Comparison of ENCODE assay signal across 8 mouse cellular contexts in genomic region chr16:94743853-94744501, GRCm38 (mm10).
DNase-seq lines count a peak whose midpoint lies in the region; ATAC-seq and TF ChIP-seq lines count a peak whose summit lies in the region.

No protein-coding gene starts in this region.

- TF ChIP-seq POLR2A in brain, embryonic 14.5 days (IDR thresholded peaks at IDR 0.05; ENCODE audit: borderline replicate concordance, extremely low read depth, insufficient read depth, insufficient read length, poor library complexity, severe bottlenecking) = no peak

- intact Hi-C loops in left cerebral cortex, postnatal 4 days (cut with DNase I) = no loop called here

- DNase-seq in frontal cortex, adult 2 months (ENCODE audit: extremely low spot score in 1 of 2, low spot score in 1 of 2) = peak; percentile 37 to 71
- no peak for DNase-seq in frontal cortex, postnatal 10 days (ENCODE audit: low spot score in 2 of 2)
- peak; percentile 62 for DNase-seq in brain, embryonic 14.5 days (ENCODE audit: low read depth)
- peak; percentile 38 for DNase-seq in forebrain, embryonic 10.5 days (ENCODE audit: extremely low spot score, low spot score)
- peak; percentile 36 for DNase-seq in left cerebral cortex, postnatal 4 days
- DNase-seq in mesoderm, embryonic 11.5 days (ENCODE audit: low read depth, low spot score) = peak; percentile 67
- peak; percentile 13 for DNase-seq in thymus, postnatal 25 days

- no peak overlapping the region for H3K27ac ChIP-seq in forebrain, embryonic 10.5 days
- H3K27ac ChIP-seq in hindbrain, embryonic 16.5 days (ENCODE audit: low read depth, low read length) = no peak overlapping the region

- H3K4me2 ChIP-seq in hindbrain, embryonic 16.5 days (ENCODE audit: low read length) = peak overlapping the region; percentile 41

- peak; percentile 50; the same call in 1 of the 2 replicates for ATAC-seq in hindbrain, embryonic 16.5 days

- H3K27me3 ChIP-seq in forebrain, embryonic 10.5 days (ENCODE audit: poor library complexity, severe bottlenecking) = no peaks in the 10 kb centered on the region
- H3K27me3 ChIP-seq in hindbrain, embryonic 16.5 days (replicated peaks; ENCODE audit: control insufficient read depth, insufficient read depth, low read length) = no peaks in the 10 kb centered on the region

- WGBS in forebrain, embryonic 10.5 days = 5% methylated on average over 11 of the region's 11 CpGs
- WGBS in hindbrain, embryonic 16.5 days = 4% methylated on average over 11 of the region's 11 CpGs

- TF ChIP-seq CTCF in brain, embryonic 14.5 days (IDR thresholded peaks at IDR 0.05; ENCODE audit: borderline replicate concordance, extremely low read depth, insufficient read depth, insufficient read length) = peak; percentile 65; the same call in 1 of the 2 replicates

- no peaks in the 10 kb centered on the region for H3K36me3 ChIP-seq in forebrain, embryonic 10.5 days (replicated peaks)
- H3K36me3 ChIP-seq in hindbrain, embryonic 16.5 days (ENCODE audit: control insufficient read depth, insufficient read depth, low read length) = no peaks in the 10 kb centered on the region

- H3K9ac ChIP-seq in hindbrain, embryonic 16.5 days (ENCODE audit: low read depth, low read length) = 0 out of 2 replicates have a peak overlapping the region, but pooled peaks have one; percentile 16

- peak overlapping the region; percentile 43 for H3K4me3 ChIP-seq in forebrain, embryonic 10.5 days
- no peak overlapping the region for H3K4me3 ChIP-seq in hindbrain, embryonic 16.5 days (ENCODE audit: low read length)

- H3K9me3 ChIP-seq in forebrain, embryonic 10.5 days = no peaks in the 10 kb centered on the region
- no peaks in the 10 kb centered on the region for H3K9me3 ChIP-seq in hindbrain, embryonic 16.5 days (ENCODE audit: control insufficient read depth, low read length)

- peaks cover 11% of the 10 kb centered on the region for H3K4me1 ChIP-seq in forebrain, embryonic 10.5 days
- H3K4me1 ChIP-seq in hindbrain, embryonic 16.5 days (ENCODE audit: control insufficient read depth, insufficient read depth, low read depth, low read length) = no peaks in the 10 kb centered on the region

Comparison
In these comparisons a context has a peak if more than half of its experiments do, and no peak if none do; other contexts are left out.
1. DNase-seq: peak in frontal cortex, adult 2 months (2 of 2), brain, embryonic 14.5 days (single experiment), forebrain, embryonic 10.5 days (single experiment), left cerebral cortex, postnatal 4 days (single experiment), mesoderm, embryonic 11.5 days (single experiment) and thymus, postnatal 25 days (single experiment); none in frontal cortex, postnatal 10 days (0 of 2).